Mouse (Mus musculus): ENCODE measurements around the gene Gan. TPM values are rescaled to one million over a fixed set of nuclear protein-coding genes. Genes with fewer than 3 reads are reported as not detected.

Gene Gan
- polyA plus RNA-seq, 1 experiment from 2014 or later = 1.7 TPM

- no peak for ATAC-seq (replicated peaks; ENCODE audit: insufficient number of reproducible peaks, low FRiP score, low TSS enrichment)
- Histone ChIP-seq H3K27me3 (ENCODE audit: control insufficient read depth, insufficient read depth, low read length) (no peaks in the 10 kb centered on the region), H3K4me1 (ENCODE audit: control insufficient read depth, insufficient read depth, low read length) (peaks cover 5% of the 10 kb centered on the region; the same call in 1 of the 2 replicates), H3K4me2 (no peak overlapping the region), H3K4me3 (ENCODE audit: low read depth, low read length) (no peak overlapping the region), H3K9ac (ENCODE audit: low read depth, low read length) (no peak overlapping the region), H3K9me3 (replicated peaks; ENCODE audit: control insufficient read depth, low read length) (0 out of 2 replicates have a peak, but pooled peaks cover 3% of the 10 kb centered on the region), H3K27ac (ENCODE audit: low read depth, low read length) (no peak overlapping the region), H3K36me3 (ENCODE audit: control insufficient read depth, insufficient read depth, low read length) (no peaks in the 10 kb centered on the region)
- 43% methylated on average over 11 of the region's 11 CpGs for WGBS (ENCODE audit: insufficient replicate concordance)
These were observed 20.6 kb upstream of the Gan start for GRCm38 (mm10) chr8:117137357-117137756.

GRCm38 (mm10) chr8:117148520-117148919 is 9.4 kb upstream of the Gan start:
- Histone ChIP-seq H3K4me2 (no peak overlapping the region), H3K27me3 (ENCODE audit: control insufficient read depth, insufficient read depth, low read length) (no peaks in the 10 kb centered on the region), H3K9ac (ENCODE audit: low read depth, low read length) (no peak overlapping the region), H3K36me3 (ENCODE audit: control insufficient read depth, insufficient read depth, low read length) (no peaks in the 10 kb centered on the region), H3K9me3 (replicated peaks; ENCODE audit: control insufficient read depth, low read length) (no peaks in the 10 kb centered on the region), H3K27ac (ENCODE audit: low read depth, low read length) (no peak overlapping the region), H3K4me3 (ENCODE audit: low read depth, low read length) (no peak overlapping the region), H3K4me1 (ENCODE audit: control insufficient read depth, insufficient read depth, low read length) (no peaks in the 10 kb centered on the region)
- ATAC-seq (replicated peaks; ENCODE audit: insufficient number of reproducible peaks, low FRiP score, low TSS enrichment) = no peak
- 89% methylated on average over 6 of the region's 6 CpGs for WGBS (ENCODE audit: insufficient replicate concordance)

GRCm38 (mm10) chr8:117156149-117156548 is 1.8 kb upstream of the Gan start:
- Histone ChIP-seq H3K4me1 (ENCODE audit: control insufficient read depth, insufficient read depth, low read length) (peaks cover 9% of the 10 kb centered on the region; the same call in 1 of the 2 replicates), H3K27me3 (ENCODE audit: control insufficient read depth, insufficient read depth, low read length) (no peaks in the 10 kb centered on the region), H3K4me2 (no peak overlapping the region), H3K9me3 (replicated peaks; ENCODE audit: control insufficient read depth, low read length) (no peaks in the 10 kb centered on the region), H3K27ac (ENCODE audit: low read depth, low read length) (no peak overlapping the region), H3K4me3 (ENCODE audit: low read depth, low read length) (no peak overlapping the region), H3K9ac (ENCODE audit: low read depth, low read length) (no peak overlapping the region), H3K36me3 (ENCODE audit: control insufficient read depth, insufficient read depth, low read length) (no peaks in the 10 kb centered on the region)
- no peak for ATAC-seq (replicated peaks; ENCODE audit: insufficient number of reproducible peaks, low FRiP score, low TSS enrichment)
- 87% methylated on average over 4 of the region's 4 CpGs for WGBS (ENCODE audit: insufficient replicate concordance)

GRCm38 (mm10) chr8:117156866-117157768 is 818 bp upstream of the Gan start:
- H3K36me3 ChIP-seq (ENCODE audit: control insufficient read depth, insufficient read depth, low read length) = no peaks in the 10 kb centered on the region
- peak overlapping the region; percentile 96 for H3K4me2 ChIP-seq
- H3K9me3 ChIP-seq (replicated peaks; ENCODE audit: control insufficient read depth, low read length) = no peaks in the 10 kb centered on the region
- no peaks in the 10 kb centered on the region for H3K27me3 ChIP-seq (ENCODE audit: control insufficient read depth, insufficient read depth, low read length)
- peak overlapping the region; percentile 96 for H3K4me3 ChIP-seq (ENCODE audit: low read depth, low read length)
- H3K4me1 ChIP-seq (ENCODE audit: control insufficient read depth, insufficient read depth, low read length) = peaks cover 9% of the 10 kb centered on the region; the same call in 1 of the 2 replicates
- H3K27ac ChIP-seq (ENCODE audit: low read depth, low read length) = peak overlapping the region; percentile 60
- peak overlapping the region; percentile 84 for H3K9ac ChIP-seq (ENCODE audit: low read depth, low read length)
- 9% methylated on average over 33 of the region's 33 CpGs for WGBS (ENCODE audit: insufficient replicate concordance)
- no peak; the same call in 1 of the 2 replicates for ATAC-seq (replicated peaks; ENCODE audit: insufficient number of reproducible peaks, low FRiP score, low TSS enrichment)

GRCm38 (mm10) chr8:117157769-117158091 is 205 bp upstream of the Gan start:
- Histone ChIP-seq H3K27me3 (ENCODE audit: control insufficient read depth, insufficient read depth, low read length) (no peaks in the 10 kb centered on the region), H3K9ac (ENCODE audit: low read depth, low read length) (peak overlapping the region; percentile 92), H3K4me3 (ENCODE audit: low read depth, low read length) (peak overlapping the region; percentile 96), H3K36me3 (ENCODE audit: control insufficient read depth, insufficient read depth, low read length) (no peaks in the 10 kb centered on the region), H3K4me1 (ENCODE audit: control insufficient read depth, insufficient read depth, low read length) (peaks cover 9% of the 10 kb centered on the region; the same call in 1 of the 2 replicates), H3K4me2 (peak overlapping the region; percentile 96), H3K9me3 (replicated peaks; ENCODE audit: control insufficient read depth, low read length) (no peaks in the 10 kb centered on the region), H3K27ac (ENCODE audit: low read depth, low read length) (peak overlapping the region; percentile 60)
- peak; percentile 89 for ATAC-seq (replicated peaks; ENCODE audit: insufficient number of reproducible peaks, low FRiP score, low TSS enrichment)
- WGBS (ENCODE audit: insufficient replicate concordance) = under 1% methylated on average over 45 of the region's 45 CpGs

- ATAC-seq (replicated peaks; ENCODE audit: insufficient number of reproducible peaks, low FRiP score, low TSS enrichment) = no peak
- Histone ChIP-seq H3K9me3 (replicated peaks; ENCODE audit: control insufficient read depth, low read length) (no peaks in the 10 kb centered on the region), H3K4me3 (ENCODE audit: low read depth, low read length) (peak overlapping the region; percentile 96), H3K4me2 (peak overlapping the region; percentile 94), H3K9ac (ENCODE audit: low read depth, low read length) (0 out of 2 replicates have a peak overlapping the region, but pooled peaks have one; percentile 92), H3K27ac (ENCODE audit: low read depth, low read length) (no peak overlapping the region), H3K27me3 (ENCODE audit: control insufficient read depth, insufficient read depth, low read length) (no peaks in the 10 kb centered on the region), H3K36me3 (ENCODE audit: control insufficient read depth, insufficient read depth, low read length) (no peaks in the 10 kb centered on the region), H3K4me1 (ENCODE audit: control insufficient read depth, insufficient read depth, low read length) (peaks cover 9% of the 10 kb centered on the region; the same call in 1 of the 2 replicates)
- WGBS (ENCODE audit: insufficient replicate concordance) = 67% methylated on average over 5 of the region's 5 CpGs
These were observed 1.1 kb downstream of the Gan start for GRCm38 (mm10) chr8:117159031-117159430.

GRCm38 (mm10) chr8:117164912-117165311 is 7.0 kb downstream of the Gan start:
- no peak overlapping the region for H3K4me3 ChIP-seq (ENCODE audit: low read depth, low read length)
- H3K9ac ChIP-seq (ENCODE audit: low read depth, low read length) = no peak overlapping the region
- no peaks in the 10 kb centered on the region for H3K9me3 ChIP-seq (replicated peaks; ENCODE audit: control insufficient read depth, low read length)
- no peak overlapping the region for H3K27ac ChIP-seq (ENCODE audit: low read depth, low read length)
- no peak for ATAC-seq (replicated peaks; ENCODE audit: insufficient number of reproducible peaks, low FRiP score, low TSS enrichment)
- H3K4me1 ChIP-seq (ENCODE audit: control insufficient read depth, insufficient read depth, low read length) = peaks cover 12% of the 10 kb centered on the region
- H3K4me2 ChIP-seq = no peak overlapping the region
- no peaks in the 10 kb centered on the region for H3K27me3 ChIP-seq (ENCODE audit: control insufficient read depth, insufficient read depth, low read length)
- H3K36me3 ChIP-seq (ENCODE audit: control insufficient read depth, insufficient read depth, low read length) = no peaks in the 10 kb centered on the region
- WGBS (ENCODE audit: insufficient replicate concordance) = 89% methylated on average over 4 of the region's 4 CpGs

GRCm38 (mm10) chr8:117165542-117165941 is 7.6 kb downstream of the Gan start:
- Histone ChIP-seq H3K4me2 (no peak overlapping the region), H3K4me3 (ENCODE audit: low read depth, low read length) (no peak overlapping the region), H3K9me3 (replicated peaks; ENCODE audit: control insufficient read depth, low read length) (no peaks in the 10 kb centered on the region), H3K27ac (ENCODE audit: low read depth, low read length) (no peak overlapping the region), H3K27me3 (ENCODE audit: control insufficient read depth, insufficient read depth, low read length) (no peaks in the 10 kb centered on the region), H3K36me3 (ENCODE audit: control insufficient read depth, insufficient read depth, low read length) (no peaks in the 10 kb centered on the region), H3K9ac (ENCODE audit: low read depth, low read length) (no peak overlapping the region), H3K4me1 (ENCODE audit: control insufficient read depth, insufficient read depth, low read length) (peaks cover 12% of the 10 kb centered on the region)
- no peak for ATAC-seq (replicated peaks; ENCODE audit: insufficient number of reproducible peaks, low FRiP score, low TSS enrichment)
- WGBS (ENCODE audit: insufficient replicate concordance) = 86% methylated on average over 4 of the region's 4 CpGs

All from heart, embryonic 11.5 days (tissue).